Mouse (Mus musculus): ENCODE measurements around the gene Asxl1. TPM values are rescaled to one million over a fixed set of nuclear protein-coding genes. Genes with fewer than 3 reads are reported as not detected.

Asxl1 gene
- total RNA-seq, 4 experiments from 2014 or later = 32.3 to 39.0 (median 34.2) TPM

GRCm38 (mm10) chr2:153411557-153411956, 65.9 kb downstream of the Asxl1 start:
- DNase-seq (ENCODE audit: low spot score in 2 of 2) = no peak

DNA sequence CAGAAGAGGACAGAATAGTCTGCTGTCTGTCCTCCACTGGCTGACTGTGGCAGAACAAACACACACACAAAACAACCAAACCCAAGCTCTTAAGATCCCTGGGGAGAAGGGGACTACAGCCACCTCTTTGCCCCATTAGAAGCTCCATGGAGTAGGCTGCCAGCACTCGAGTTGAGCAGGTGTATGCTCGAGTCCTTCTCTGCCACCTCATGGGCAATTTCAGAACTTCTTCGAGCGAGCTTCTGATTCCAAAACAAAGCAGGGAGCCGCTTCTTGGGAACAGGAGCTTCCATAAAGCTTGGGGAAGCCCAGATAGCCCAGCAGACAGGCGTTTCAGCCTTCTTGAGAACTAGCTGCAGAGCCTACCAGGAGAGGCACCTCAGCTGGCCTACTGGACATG, 66.9 kb downstream of the Asxl1 start:
- no peak for DNase-seq (ENCODE audit: low spot score in 2 of 2)

DNA sequence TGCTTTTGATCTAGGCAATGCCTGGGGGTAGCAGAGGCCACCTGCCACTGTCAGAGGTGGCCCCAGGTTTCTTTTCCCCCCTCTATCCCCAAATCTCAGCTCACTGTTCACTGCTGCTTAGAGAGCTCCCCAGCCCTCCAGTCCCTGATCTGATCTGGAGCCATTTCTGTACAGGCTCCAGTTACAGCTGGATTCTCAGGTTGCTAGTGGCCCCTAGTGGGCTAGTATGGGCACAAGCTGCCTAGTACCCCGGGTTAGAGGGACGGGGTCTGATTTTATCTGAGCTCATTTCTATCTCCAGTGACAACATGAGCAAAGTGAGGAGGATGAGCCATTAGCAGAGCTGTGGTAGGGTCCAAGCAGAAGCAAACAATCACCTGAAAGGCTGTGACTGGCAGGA, 69.0 kb downstream of the Asxl1 start:
- no peak for DNase-seq (ENCODE audit: low spot score in 2 of 2)

- DNase-seq (ENCODE audit: low spot score in 2 of 2) = no peak
Measured at GRCm38 (mm10) chr2:153417841-153418240, 72.2 kb downstream of the Asxl1 start.

- DNase-seq (ENCODE audit: low spot score in 2 of 2) = no peak
Measured at GRCm38 (mm10) chr2:153418381-153418780, 72.8 kb downstream of the Asxl1 start.

GRCm38 (mm10) chr2:153421233-153421632, 75.6 kb downstream of the Asxl1 start:
- no peak for DNase-seq (ENCODE audit: low spot score in 2 of 2)

- DNase-seq (ENCODE audit: low spot score in 2 of 2) = no peak
Measured at GRCm38 (mm10) chr2:153422051-153422450, 76.4 kb downstream of the Asxl1 start.

GRCm38 (mm10) chr2:153423113-153423512, 77.5 kb downstream of the Asxl1 start:
- no peak for DNase-seq (ENCODE audit: low spot score in 2 of 2)

GRCm38 (mm10) chr2:153424557-153424956, 78.9 kb downstream of the Asxl1 start:
- DNase-seq (ENCODE audit: low spot score in 2 of 2) = no peak

- no peak for DNase-seq (ENCODE audit: low spot score in 2 of 2)
Measured at GRCm38 (mm10) chr2:153425124-153425844, 79.7 kb downstream of the Asxl1 start.

- DNase-seq (ENCODE audit: low spot score in 2 of 2) = peak; percentile 69 to 72
Measured at GRCm38 (mm10) chr2:153425998-153426670, 80.5 kb downstream of the Asxl1 start.

DNA sequence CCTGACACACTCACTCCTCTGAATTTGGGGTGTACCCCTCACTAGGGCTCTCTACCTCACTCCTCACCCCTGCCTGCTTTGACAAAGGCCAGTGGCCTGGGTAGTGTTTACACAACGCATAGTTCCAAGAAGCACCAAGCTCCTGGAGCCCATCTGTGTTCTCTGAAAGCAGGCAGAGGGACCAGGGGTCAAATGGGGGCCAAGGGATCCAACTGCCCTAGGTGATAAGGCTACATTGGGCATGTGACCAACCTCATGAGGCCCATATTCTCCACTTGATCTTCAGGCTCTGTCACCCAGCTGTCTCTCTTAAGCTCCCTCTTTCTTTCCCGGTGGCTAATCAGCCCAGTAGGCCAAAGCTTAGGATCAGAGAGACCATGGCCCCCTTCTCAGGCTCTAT, 81.3 kb downstream of the Asxl1 start:
- DNase-seq (ENCODE audit: low spot score in 2 of 2) = no peak

GRCm38 (mm10) chr2:153428485-153428884, 82.9 kb downstream of the Asxl1 start:
- no peak for DNase-seq (ENCODE audit: low spot score in 2 of 2)

DNA sequence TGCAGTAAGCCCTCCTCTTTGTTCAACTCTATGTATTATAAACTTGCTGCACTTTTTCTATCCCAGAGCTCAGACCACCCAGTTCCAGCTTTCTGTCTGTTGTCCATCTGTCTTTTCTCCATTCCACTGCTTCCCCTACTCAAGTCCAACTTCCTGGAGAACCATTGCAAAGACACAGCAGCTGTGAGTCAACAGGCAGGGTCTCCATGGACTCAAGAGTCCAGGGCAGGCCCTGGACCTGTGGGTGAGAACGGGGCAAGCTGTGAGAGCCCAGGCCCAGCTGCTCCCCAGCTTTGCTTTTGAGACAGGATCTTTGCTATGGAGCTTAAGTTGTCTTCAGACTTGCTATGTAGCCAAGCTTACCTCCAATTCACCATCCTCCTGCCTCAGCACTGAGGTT, 84.9 kb downstream of the Asxl1 start:
- no peak for DNase-seq (ENCODE audit: low spot score in 2 of 2)

GRCm38 (mm10) chr2:153432492-153432891, 86.9 kb downstream of the Asxl1 start:
- no peak for DNase-seq (ENCODE audit: low spot score in 2 of 2)

GRCm38 (mm10) chr2:153433859-153434258, 88.2 kb downstream of the Asxl1 start:
- no peak for DNase-seq (ENCODE audit: low spot score in 2 of 2)

- DNase-seq (ENCODE audit: low spot score in 2 of 2) = no peak
Measured at GRCm38 (mm10) chr2:153434880-153435831, 89.5 kb downstream of the Asxl1 start.

GRCm38 (mm10) chr2:153436641-153437305, 91.1 kb downstream of the Asxl1 start:
- DNase-seq (ENCODE audit: low spot score in 2 of 2) = no peak

GRCm38 (mm10) chr2:153437306-153437659, 91.7 kb downstream of the Asxl1 start:
- DNase-seq (ENCODE audit: low spot score in 2 of 2) = no peak

DNA sequence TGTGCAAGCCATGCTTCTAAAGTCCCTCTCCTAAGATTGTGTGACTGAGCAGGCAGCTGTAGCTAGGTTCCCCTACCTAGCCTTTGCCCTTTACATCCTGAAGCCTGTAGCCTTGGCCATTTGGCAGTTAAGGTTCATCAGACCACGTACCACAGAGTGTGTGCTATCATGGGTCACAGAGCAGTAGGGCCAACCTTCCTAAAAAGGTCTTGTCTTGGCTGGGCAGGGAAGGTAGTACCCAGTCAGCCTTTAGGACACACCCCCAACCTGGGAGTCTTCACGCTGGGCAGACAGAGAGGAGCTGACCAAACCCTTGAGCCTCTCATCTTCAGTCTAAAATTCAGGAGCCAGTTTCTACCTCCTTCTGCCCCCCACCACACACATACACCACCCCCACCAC, 95.1 kb downstream of the Asxl1 start:
- DNase-seq (ENCODE audit: low spot score in 2 of 2) = no peak

DNA sequence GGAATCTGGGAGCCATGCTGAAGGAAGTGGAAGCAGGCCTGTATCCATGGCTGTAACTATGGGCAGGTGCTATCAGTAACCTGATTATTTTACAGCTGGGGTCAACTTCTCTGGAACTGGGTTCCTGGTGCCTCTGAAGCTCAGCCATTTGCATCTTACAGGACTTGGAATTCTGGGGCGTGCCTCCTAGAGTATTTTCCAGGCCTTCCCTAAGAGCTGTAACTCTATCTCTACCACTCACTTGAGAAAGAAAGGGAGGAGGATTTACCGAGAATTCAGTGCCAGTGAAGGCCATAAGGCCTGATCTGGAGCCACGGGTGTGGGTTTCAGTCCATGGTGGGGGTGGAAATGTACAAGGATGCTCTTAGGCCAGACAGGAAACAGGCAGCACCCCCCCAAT, 95.6 kb downstream of the Asxl1 start:
- no peak for DNase-seq (ENCODE audit: low spot score in 2 of 2)

All from layer of hippocampus, adult 8-10 months (tissue).